Mouse (Mus musculus) right cerebral cortex, postnatal 4 days (tissue): ENCODE measurements around the gene Palm2.
A peak's percentile ranks its signal among the peaks of the same experiment; 100 is the strongest.

ENCODE experiments used
- DNase-seq: peaks from one replicate; pipeline ENCODE4 v3.0.0-alpha.2; 2022

The Palm2 gene

GRCm38 (mm10) chr4:57624819-57625218, 190.8 kb downstream of the Palm2 start:
- no peak for DNase-seq

- no peak for DNase-seq
Measured at GRCm38 (mm10) chr4:57625306-57625705, 191.3 kb downstream of the Palm2 start.

GRCm38 (mm10) chr4:57625756-57626155, 191.7 kb downstream of the Palm2 start:
- DNase-seq = no peak

GRCm38 (mm10) chr4:57626921-57627320, 192.9 kb downstream of the Palm2 start:
- no peak for DNase-seq

- no peak for DNase-seq
Measured at GRCm38 (mm10) chr4:57632386-57632785, 198.3 kb downstream of the Palm2 start.

- DNase-seq = no peak
Measured at GRCm38 (mm10) chr4:57633052-57633451, 199.0 kb downstream of the Palm2 start.

- DNase-seq = no peak
Measured at GRCm38 (mm10) chr4:57634956-57635355, 200.9 kb downstream of the Palm2 start.

- DNase-seq = no peak
Measured at GRCm38 (mm10) chr4:57636782-57637482, 202.9 kb downstream of the Palm2 start.

- peak; percentile 64 for DNase-seq
Measured at GRCm38 (mm10) chr4:57637636-57638386, 203.8 kb downstream of the Palm2 start.

GRCm38 (mm10) chr4:57638941-57639340, 204.9 kb downstream of the Palm2 start:
- DNase-seq = no peak

- DNase-seq = no peak
Measured at GRCm38 (mm10) chr4:57640222-57640621, 206.2 kb downstream of the Palm2 start.

- no peak for DNase-seq
Measured at GRCm38 (mm10) chr4:57640971-57641370, 206.9 kb downstream of the Palm2 start.

GRCm38 (mm10) chr4:57650994-57651393, 216.9 kb downstream of the Palm2 start:
- DNase-seq = no peak

GRCm38 (mm10) chr4:57651547-57651946, 217.5 kb downstream of the Palm2 start:
- no peak for DNase-seq

GRCm38 (mm10) chr4:57652185-57652904, 218.3 kb downstream of the Palm2 start:
- DNase-seq = no peak

GRCm38 (mm10) chr4:57655966-57656365, 221.9 kb downstream of the Palm2 start:
- DNase-seq = no peak

- DNase-seq = no peak
Measured at GRCm38 (mm10) chr4:57656388-57656787, 222.3 kb downstream of the Palm2 start.

GRCm38 (mm10) chr4:57656861-57657260, 222.8 kb downstream of the Palm2 start:
- no peak for DNase-seq

GRCm38 (mm10) chr4:57660470-57660869, 226.4 kb downstream of the Palm2 start:
- DNase-seq = no peak

- no peak for DNase-seq
Measured at GRCm38 (mm10) chr4:57666101-57666500, 232.1 kb downstream of the Palm2 start.

GRCm38 (mm10) chr4:57670813-57671469, 236.9 kb downstream of the Palm2 start:
- DNase-seq = no peak

- no peak for DNase-seq
Measured at GRCm38 (mm10) chr4:57672541-57672940, 238.5 kb downstream of the Palm2 start.
